Mouse (Mus musculus) adrenal gland, adult 8-10 months (tissue): ENCODE data around the gene Uckl1. TPM values are rescaled to one million over a fixed set of nuclear protein-coding genes. Genes with fewer than 3 reads are reported as not detected.
A peak's percentile ranks its signal among the peaks of the same experiment; 100 is the strongest.

ENCODE experiments used
- DNase-seq: peaks from one replicate; pipeline ENCODE4 v3.0.0; 2022
- total RNA-seq, 4 experiments: library from RNA; stranded (reverse); gene quantifications; 2 replicates each; pipeline ENCODE4 v1.2.4; 2022

The Uckl1 gene
- total RNA-seq, result 100 to 1,000 TPM in 3 of 4 experiments, 10 to 100 TPM in 1; 94.3 to 171 (median 118) TPM

GRCm38 (mm10) chr2:181584411-181584942, at the start of gene Uckl1:
Gene Uckl1, minus strand, starts transcription at chr2:181584892.
- no peak for DNase-seq

- no peak for DNase-seq
Measured at GRCm38 (mm10) chr2:181632624-181633023, 47.9 kb upstream of the Uckl1 start.

GRCm38 (mm10) chr2:181628471-181628870, 43.8 kb upstream of the Uckl1 start:
- DNase-seq, result no peak

DNA sequence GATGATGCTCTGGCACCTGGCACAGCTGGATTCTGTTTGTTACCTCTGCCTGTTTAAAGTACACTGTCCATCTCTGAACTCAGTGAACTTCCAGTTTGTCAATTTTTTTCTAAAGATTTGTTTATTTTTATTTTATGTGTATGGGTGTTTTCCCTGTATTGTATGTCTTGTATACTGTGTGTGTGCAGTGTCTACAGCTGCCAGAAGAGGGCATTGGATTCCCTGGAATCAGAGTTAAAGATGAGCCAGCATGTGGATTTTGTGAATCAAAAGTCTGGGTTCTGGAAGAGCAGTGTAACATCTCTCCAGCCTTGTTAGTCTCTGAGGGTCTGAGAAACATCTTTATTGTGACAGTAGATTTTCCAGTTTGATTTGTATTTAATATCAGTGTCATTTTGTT, 38.7 kb upstream of the Uckl1 start:
- DNase-seq, result no peak

DNA sequence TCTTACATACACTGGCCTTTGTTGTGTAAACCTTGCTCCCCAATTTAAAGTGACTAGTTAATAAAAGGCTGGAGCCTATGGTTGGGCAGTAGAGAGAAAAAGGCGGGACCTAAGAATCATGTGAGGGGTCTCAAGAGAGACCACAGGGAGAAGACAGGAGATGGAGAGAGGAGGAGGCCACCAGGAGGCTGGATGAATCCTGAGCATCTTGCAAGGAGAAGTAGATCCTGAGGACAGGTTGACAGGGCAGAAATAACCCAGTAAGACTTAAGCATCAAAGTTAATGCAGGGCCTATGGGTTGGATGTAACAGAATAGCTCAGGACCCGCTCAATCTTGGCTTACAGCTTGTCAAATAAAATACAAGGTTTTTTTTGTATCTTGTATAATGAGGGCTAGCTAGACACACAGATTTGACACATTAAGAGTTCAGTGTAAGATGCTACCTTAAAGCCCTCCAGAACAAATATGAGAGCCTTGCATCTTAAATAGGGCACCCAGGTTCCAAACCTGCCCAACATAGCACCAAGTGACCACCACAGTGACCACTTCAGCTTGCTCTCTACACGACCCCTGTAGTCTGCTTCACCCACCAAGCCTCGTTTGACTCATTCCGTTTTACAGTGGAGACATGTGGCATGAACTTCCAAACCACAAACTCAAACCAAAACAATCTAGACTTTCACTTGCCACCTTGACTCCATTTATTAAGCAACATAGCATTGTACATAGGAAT, 34.2 kb upstream of the Uckl1 start:
- DNase-seq, result no peak

- DNase-seq, result no peak
Measured at GRCm38 (mm10) chr2:181602367-181602766, 17.7 kb upstream of the Uckl1 start.

DNA sequence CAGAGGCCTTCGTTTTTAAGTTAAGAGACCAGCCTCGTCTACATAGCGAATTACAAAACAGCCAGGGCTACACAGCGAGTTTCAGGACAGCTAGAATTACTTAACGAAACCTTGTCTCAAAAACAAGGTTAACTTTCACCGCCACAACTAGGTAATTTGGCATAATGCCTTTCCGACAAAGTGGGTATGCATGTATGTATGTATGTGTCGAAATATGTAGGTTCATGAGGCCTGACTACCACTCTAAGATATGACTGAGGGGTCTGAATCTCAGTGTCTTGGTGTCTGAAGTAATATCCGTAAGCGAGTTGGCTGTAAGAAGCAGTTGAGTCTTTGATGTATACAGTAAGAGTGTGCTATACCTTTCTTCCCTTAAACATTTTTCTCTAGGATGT, 17.1 kb upstream of the Uckl1 start:
- no peak for DNase-seq

GRCm38 (mm10) chr2:181600828-181601750, 16.4 kb upstream of the Uckl1 start:
- DNase-seq, result peak; percentile 96

GRCm38 (mm10) chr2:181600226-181600758, 15.6 kb upstream of the Uckl1 start:
- no peak for DNase-seq

GRCm38 (mm10) chr2:181598454-181599351, 14.0 kb upstream of the Uckl1 start, which contains the start of gene Samd10:
Gene Samd10, minus strand, starts transcription at chr2:181599212.
- no peak for DNase-seq

DNA sequence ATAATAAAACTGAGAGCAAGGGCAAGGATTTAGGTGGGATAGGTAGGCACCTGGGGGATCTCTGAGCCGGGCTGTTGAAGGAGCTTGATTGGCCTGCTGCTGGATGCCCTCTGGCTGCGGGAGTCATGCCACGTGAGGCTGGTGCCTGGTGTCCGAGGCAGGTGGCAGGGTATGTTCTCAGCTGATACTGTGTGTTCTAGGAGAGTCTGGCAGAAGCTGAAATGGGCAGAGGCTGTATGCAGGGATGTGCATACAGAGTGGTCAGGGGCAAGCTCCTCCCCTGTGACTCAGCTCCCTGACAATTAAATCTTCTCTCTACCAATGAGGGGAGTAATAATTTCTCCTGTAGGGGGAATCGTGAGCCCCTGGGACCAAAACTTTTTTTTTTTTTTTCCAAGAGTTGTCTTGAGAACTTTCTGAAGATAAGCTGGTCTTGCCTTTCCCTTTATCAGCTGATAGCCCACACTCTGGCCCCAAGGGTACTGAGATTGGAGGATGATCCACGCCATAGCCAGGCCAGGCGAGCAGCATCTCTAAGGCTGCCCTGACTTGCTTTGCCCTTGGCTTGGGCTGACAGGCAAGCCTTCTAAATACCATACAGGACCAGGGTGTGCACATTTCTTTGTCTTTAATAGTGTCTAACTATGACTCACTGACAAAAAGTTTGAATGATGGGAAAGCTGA, 12.8 kb upstream of the Uckl1 start:
- no peak for DNase-seq

- no peak for DNase-seq
Measured at GRCm38 (mm10) chr2:181596221-181596960, 11.7 kb upstream of the Uckl1 start.

DNA sequence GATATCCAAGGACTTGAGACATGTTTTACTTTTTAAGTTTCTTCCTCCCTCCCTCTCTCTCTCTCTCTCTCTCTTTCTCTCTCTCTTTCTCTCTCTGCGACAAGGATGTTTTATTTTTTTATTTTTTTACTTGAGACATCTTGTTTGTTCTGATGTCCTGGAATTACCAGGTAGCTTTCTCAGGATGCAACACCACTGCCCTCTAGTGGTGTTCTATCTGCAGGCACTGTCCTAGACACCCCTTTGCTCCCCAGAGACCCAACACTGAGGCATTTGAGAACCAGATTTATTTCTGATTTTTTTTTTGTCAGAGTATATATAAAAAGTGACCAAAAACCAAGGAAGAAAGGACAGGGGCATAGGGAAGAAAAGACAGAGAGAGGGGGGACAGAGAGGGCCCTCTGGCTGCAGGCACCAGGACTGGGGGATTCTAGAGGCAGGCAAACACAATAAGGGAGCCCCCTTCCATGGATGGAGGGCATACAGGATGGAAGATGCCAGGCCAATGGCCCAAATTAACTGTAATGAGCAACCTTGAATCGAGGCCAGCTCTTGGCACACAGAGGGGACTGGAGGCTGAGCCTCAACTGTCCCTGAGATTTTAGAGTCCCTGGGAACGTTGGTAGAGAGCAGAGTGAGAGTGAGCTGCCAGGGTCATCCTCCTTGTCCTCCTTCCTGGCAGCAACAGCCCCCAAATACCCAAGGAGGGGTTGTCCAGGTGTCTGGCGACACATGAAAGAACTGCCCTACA, 10.4 kb upstream of the Uckl1 start:
- DNase-seq, result peak; percentile 76

GRCm38 (mm10) chr2:181593937-181594336, 9.2 kb upstream of the Uckl1 start:
- no peak for DNase-seq

DNA sequence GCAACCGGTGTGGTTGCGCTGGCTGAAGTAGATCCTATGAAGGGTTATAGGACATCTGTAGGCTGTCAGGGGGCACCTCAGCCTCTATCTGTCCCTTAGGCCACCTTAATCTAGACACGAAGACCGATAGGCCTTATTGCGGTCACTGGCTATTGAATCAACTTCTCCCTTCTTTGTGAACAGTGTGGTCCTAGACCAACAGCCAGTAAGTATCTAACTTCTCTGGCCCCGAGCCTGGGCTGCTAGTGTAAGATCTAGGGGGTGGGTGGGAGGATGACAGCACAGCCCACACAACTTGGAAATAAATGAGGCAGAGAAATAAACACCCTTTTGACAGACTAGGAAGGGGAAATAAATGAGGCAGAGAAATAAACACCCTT, 8.3 kb upstream of the Uckl1 start:
- no peak for DNase-seq

GRCm38 (mm10) chr2:181592231-181593041, 7.7 kb upstream of the Uckl1 start, which contains the start of gene Zfp512b:
Gene Zfp512b, minus strand, starts transcription at chr2:181592803.
- peak; percentile 58 for DNase-seq

GRCm38 (mm10) chr2:181591528-181592085, 6.9 kb upstream of the Uckl1 start, which contains the start of gene Prpf6:
Gene Prpf6, plus strand, starts transcription at chr2:181591868.
- DNase-seq, result peak; percentile 5

DNA sequence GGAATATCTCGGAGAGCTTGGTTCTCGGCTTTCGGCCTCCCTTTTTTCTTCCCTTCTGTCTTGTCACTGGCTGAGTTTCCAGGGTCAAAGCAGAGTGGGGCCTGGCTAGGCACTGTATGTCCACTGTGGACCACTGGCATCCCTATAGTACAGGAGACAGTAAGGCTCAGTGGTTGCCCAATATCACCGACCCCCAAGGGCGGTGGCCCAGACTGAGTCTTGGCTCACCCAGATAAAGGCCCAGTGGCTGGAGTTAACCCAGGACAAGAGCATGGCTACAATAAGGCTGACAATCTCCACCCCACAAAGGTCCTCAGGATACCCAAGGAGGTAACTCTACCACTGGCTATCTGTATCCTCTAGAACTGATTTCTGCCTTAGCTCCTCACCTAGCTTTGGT, 5.8 kb upstream of the Uckl1 start:
- DNase-seq, result no peak
